Mouse (Mus musculus) induced T-regulatory cell, adult 2 months (primary cell): ENCODE data around the gene Nwd2.

Experiments
- DNase-seq: peaks from one replicate; pipeline ENCODE4 v3.0.0-alpha.2; 2012; ENCODE audit warnings: low read depth

The Nwd2 gene

DNA sequence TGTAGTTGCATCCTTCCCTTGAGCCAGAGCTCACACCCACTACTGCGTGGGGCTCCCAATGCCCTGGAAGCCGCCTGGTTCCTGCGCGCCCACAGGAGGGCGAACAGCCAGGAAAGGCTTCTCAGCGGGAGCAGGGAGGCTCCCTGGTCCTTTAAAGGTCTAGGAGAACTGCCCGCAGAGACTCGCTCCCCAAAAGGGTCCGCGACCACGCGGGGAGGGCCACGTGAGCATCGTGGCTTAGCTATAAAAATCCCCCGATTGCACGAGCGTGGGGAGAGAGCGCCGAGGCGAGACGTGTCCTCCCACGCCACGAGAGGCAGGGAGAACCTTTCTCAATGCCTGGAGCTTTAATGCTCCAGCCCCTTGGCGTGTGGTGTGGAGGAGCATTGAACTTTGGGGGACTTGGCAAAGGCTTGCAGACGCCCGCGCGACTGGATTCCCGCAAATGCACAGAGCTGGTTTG lies at the start of gene Nwd2:
TSS of gene Nwd2 (plus strand) at position 33 of the 463 bp plus-strand sequence.
- no peak for DNase-seq

DNA sequence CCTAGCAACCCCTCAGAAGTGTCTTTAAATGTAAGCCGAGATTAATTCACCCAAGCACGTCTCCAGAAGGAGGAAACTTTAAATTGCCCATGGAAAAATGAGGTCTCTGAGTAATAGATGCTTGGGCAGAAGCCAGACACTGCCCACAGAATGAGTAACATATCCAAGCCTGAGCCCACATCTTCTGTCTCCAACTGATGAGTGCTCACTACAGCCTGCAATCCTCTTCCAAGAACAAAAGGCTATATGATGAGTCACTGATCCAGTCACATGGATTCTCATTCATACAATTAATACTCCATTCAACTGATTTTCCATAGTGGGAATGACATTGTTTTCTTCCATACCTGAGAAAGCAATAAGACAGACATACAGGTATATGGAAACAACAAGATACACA lies 41.5 kb upstream of the Nwd2 start:
- no peak for DNase-seq

DNA sequence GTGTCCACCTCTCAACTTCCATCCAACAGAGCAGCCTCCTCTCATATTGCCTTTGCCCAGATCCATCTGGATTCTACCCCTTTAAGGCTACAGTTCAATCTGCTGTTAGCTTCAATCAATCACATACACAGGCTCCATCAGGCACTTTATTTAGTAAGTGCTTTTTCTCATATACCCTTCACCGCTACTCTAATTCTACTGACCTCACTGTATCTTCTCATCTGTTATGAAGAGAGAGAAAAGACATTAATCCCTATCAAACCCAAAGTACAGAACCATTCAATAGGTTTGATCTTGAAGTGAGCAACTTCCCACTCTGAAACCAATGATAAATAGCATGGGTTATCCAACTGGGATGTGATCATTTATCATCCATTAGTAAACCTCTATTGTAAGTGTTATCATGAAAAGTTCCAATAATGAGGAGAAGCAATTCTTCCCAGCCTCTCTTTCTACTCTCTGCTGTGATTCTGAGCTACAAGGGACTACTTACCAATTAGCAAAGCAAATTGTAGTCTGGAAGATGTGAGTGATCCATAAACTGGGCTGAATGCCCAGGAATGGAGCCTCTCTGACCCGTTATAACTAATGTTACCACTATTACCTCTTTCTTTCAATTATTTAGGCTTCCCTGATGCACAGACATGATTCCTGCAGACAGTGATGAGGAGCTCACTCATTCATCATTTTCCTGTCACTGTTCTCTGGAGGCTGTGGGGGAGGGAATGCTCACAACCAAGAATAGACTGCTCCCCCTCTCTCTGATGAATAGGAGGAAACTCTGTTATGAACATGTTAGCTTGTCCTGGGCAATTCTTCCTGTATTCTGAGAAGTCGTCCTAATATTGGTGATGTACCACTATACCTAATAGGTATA lies 31.9 kb upstream of the Nwd2 start:
- no peak for DNase-seq

DNA sequence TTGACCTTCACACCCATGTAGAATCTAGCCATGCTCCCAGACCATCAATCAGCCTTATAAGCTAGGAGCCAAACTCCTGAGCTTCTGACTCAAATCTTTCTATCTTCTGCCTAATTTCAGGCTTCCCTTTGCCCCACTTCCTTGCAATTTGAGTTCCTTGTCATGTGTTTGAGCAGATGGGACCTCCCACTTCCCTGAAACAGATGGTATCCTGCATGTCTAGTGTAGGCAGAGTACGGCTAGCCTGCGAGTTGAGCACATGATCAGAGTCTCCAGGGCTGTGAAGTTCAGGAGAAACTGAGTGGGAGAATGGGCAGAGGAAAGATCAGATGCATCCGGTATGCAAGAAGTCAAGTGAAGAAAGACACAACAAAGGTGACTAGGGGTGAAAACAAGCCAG lies 24.8 kb upstream of the Nwd2 start:
- DNase-seq, result no peak

DNA sequence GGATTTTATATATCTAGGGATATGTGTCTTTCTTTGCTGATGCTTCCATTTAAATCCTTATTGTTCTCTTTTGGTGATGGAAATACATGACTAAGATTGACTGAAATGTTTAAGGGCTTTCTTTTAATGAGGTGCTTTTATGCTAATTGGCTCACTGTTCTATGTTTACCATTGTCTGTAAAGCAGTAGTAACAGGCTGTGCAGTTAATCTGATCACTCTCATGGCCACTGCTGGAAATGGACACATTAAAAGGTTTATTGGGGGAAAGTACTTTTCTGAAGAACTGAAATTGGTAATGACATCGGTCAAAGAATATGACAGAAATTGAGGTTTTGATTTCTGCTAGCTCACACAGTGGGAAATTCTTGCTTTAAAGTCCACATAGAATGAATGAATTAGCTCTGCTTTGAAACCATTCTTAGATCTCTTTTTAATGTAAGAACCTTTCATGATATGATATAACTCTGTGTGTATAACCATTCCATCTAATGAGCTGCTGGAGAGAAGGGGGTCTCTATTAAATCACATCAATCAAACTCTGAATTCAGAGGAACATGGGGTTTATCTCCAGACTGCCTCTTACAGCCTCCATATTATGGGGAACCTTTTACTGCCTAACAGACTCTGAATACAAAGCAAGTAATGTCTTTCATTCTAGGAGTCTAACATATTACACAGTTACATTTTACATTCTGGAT lies 20.9 kb upstream of the Nwd2 start:
- no peak for DNase-seq

DNA sequence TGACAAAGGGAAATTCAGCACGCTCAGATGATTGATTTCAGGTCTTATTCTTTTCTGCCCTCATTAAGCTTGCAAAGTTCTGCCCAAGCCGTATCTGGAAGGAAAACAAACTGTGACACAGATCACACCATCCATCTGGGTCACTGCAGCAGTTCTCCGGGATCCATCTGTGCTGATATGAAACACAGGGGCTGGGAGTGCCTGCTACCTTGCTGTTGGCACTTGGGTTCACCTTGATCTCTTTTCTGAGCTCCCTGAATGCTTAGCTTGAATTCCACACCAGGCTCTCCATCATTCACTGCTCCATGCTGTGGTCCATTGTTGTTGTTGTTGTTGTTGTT lies 20.4 kb upstream of the Nwd2 start:
- no peak for DNase-seq

DNA sequence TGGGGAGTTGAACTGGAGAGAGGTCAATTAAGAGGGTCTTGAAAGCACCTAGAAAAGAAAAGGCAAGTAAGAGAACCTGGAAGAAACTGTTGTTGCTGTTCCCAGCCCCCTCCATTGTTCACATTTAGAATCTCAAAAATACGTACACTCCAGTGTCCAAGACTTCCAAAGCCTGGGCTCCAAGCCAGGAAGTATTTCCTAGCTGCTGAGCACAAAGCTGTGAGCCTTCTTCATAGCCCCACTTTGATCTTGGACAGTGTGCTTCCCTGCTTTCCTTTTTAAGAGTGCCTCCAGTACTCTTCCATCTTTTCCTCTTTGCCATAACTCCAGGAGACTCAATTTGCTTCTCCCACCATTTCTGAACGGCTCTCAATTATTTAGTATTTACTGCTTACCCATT lies 14.3 kb upstream of the Nwd2 start:
- no peak for DNase-seq

DNA sequence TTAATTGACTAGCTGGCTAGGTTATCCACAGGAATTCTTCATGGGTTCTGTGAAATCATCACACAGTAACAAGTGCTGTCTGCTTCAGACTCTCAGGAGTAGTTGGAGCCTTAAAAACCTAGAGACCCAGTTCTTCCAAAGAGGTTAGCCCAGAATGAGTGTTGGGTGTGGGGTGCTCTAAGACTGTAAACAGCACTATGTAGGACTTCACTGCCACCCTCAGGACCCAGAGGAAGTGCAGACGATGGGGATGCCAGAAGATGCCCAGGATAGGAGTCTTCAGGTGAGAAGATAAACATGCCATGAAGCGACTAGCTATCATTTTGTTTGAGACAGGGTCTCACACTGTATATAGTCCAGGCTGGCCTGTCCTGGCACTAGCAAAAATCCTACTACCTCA lies 715 bp upstream of the Nwd2 start:
- no peak for DNase-seq

DNA sequence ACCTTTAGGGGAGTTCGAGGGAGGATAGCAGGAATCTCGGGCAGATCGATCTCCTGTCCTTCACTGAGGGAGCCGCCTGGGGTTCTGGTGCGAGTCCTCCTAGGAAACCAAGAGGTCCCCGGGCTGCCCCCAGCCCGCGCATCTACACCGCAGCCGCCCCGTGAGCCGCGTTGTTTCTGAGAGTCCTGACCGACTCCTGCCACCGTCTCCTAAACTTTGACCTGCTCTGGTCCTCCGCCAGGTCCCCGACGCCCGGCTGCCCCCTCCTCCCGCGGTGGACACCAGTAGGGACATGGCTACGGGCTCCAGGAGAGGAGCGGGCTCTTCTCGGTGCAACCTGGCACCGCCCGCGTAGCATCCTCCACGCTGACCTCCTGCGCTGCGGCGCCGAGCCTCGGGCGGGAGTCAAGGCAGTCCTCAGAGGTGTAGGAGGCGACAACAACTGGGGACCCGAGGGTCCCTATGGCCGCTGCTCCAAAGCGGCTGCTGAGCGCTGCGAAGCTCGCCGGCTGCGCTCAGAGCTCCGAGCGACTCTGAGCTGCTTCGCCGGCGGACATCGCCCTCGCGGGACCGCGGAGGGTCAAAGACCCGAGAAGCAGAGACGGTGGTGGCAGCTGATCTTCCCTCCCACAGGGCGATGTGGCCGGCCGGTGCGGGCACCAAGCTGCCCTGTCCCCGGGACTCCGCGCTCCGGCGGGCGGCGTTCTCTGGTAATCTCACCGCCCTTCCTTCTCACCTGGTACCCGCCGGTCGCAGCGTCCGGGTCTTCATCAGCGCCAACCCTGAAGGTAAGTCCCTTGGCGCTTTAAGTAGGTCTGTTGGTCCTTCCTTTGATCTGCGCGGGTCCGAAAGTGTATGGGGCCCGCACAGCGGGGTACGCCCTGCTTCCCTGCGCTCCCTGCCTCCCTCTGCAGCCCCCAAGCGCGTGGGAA lies 897 bp downstream of the Nwd2 start:
- DNase-seq, result no peak

DNA sequence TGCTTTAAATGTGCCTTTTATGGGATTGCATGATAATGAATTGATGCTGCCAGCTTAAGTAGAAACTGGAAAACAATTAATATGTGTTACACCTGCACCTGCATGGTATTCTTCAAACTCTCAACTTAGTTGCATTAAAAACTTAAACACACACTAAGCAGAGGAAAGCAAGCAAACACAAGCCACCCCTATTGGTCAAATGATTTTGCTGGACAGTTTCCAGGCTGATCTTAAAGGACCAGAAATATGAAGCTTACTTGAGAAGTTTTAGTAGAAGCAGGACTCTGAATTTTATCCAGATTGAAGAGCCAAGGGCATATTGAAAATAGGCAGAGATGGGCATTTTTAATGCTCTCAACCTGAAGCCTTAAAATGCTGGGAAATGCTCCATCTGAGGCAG lies 2.9 kb downstream of the Nwd2 start:
- DNase-seq, result no peak

DNA sequence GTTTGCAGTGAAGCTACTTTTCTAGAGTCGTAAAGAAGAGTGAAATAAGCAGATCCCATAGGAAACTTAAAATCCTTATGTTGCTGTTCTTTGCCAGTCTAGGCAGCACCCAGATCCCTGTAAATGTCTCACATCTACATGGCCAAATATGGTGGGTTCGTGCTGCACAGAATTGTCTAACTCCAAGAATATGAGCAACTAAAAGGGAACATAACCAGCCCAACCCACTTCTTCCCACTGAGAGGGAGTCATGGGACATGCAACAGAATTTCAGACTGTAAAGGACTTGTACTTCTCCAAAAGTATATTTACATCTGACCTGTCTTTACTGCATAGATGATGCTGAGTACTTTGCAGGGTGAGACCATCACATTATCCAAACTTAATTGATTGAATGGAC lies 3.8 kb downstream of the Nwd2 start:
- DNase-seq, result no peak

DNA sequence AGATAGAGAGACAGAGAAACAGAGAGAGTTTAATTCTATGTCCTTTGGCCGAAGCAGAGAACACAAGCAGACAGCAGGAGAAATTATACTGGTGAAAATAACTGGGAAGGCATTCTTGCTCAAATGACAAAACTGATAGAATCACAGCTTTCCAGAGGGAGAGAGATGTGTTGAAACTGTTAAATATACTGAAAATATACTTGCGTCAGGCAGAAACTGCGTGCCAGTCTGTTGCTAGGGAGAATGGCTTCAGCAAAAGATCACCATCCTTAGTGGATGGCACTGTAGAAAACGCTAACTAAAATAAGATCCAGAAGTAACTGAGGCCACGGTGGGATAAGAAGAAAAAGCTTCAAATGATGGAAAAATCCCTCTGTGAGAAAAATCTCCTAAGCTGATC lies 18.0 kb downstream of the Nwd2 start:
- no peak for DNase-seq

DNA sequence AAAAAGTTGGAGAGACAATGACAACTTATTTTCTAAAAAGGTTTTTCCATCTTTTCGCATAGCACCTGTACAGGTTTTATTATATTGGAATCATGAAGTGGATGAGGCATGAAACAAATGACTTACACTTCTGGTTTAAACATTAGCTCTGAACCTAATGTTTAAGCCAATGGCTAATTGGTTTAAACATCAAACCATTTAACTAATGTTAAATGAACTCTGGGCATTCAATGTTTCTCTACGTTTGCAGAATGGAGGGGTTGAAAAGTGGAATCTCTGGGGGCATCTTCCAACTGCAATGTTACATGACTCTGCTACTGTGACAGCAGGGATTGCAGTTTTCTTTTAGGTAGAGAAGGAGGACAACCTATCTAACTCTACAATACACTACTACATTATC lies 27.0 kb downstream of the Nwd2 start:
- no peak for DNase-seq

DNA sequence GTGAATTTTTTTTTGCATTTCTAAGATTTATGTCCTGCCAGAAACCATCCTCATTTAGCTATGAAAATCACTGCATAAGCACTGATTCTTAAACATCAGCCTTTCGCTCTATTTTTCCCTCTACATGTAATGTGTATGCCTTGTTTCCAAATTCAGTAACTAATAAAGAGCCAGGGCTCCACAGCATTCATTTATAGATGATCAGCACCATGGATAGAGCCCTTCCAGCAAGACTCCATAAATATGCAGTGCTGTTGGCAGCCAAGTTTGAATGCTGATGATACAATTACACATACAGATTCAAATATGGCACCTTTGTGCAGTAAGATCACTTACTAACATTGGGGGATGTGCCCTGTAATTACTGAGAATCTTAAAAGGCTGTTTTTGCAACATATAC lies 40.2 kb downstream of the Nwd2 start:
- no peak for DNase-seq

DNA sequence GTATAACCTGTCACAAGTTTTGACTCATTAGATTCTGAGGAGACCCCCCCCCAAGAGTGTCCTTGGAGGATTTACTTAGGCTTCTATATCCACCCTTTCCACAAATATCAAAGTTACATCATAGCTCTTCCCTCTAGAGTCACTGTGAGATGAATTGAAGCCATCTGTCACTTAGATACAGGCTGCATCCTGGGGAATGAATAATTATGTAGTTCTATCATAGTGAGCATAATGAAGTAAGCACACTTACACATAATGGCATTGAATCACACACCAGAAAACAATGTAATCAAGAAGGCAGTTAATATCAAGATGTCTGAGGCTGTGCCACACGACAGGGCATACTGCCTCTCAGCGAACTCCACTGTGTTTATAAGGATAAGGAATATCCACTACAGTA lies 47.9 kb downstream of the Nwd2 start:
- no peak for DNase-seq

DNA sequence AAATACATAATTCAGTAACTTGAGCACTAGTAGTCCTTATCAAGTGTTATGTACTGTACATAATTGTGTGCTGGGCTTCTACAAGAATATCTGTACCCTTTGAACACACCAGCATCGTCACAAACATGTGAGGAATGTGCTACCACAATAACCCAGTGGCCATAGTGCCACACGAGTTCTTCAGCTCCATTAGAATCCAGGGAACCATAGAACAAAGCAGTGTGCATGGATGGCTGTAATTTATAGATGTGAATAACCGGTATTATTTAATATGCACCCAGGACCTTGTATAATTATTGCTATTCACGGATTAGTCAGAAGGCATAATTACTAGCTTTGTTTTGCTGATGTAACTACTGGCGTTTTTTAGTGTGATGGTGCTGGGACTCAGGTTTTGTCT lies 48.3 kb downstream of the Nwd2 start:
- no peak for DNase-seq

DNA sequence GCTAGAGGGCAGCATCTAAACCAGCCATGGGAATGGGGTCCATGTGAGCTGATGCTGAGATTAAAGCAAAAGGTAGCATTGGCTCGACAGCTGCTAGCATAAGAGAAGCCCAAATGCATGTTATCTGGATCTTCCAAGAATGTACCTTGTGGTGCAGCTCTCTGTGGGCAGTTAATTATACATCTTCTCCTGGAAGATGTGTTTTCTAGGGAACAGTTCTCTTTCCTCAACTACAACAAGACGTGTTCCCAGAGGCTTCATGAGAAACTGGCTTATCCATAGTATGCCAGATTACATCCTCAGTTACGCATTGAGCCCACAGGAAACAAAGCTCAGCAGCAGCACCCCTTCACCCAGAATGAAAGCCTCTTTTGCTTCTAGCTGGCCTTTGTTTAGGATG lies 80.1 kb downstream of the Nwd2 start:
- DNase-seq, result no peak

DNA sequence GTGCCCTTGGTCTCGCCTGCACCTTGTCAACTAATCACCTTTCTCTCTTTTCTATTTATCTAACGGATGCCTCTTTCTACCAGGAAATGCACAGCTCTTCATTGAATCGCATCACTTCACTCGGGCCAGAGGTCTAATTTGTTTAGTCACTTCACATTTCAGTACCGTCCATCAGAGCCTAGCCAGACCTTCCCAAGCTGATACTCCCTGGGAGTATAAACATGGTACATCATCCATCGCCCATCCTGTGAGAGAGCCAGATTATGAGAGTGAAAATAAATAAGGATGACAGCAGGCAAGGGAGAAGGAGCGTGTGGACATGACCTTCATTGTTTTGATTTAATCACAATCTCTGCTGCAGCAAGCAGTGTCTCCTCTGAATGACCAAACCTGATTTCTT lies 86.6 kb downstream of the Nwd2 start:
- no peak for DNase-seq

DNA sequence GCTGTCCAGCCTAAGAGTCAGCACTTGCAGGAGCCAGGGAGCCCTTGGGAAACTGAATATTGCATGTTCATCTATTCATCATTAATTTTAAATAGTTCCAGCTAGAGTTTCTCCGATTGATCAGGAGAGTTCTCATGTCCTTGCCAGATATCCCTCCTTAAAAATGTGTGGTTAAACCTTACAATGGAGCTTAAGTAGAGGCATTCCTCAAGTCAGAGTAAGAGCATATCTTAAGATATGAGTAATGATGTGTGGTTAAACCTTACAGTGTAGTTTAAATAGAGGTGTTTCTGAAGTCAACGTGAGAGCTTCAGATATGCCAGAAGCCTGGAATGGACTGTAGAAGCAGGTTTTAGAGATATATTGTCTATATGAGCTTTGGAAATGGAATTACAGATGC lies 94.5 kb downstream of the Nwd2 start:
- DNase-seq, result no peak

DNA sequence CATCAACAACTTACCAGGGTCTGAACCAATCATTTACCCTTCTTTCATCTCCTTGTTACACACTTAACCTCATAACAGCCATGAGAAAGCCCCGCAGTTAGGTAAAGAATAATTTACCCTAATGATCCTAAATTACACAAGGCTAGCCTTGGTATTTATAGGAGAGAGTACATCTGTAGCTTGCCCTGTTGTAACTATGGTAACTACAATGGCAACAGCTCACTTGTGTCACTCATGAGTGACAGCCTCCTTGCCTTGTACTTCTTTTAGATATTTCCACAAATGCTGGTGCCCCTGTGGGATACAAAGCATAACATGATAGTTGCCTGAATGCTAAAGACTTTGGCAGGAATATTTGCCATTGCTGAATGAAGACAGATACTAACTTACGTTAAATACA lies 99.4 kb downstream of the Nwd2 start:
- DNase-seq, result no peak

DNA sequence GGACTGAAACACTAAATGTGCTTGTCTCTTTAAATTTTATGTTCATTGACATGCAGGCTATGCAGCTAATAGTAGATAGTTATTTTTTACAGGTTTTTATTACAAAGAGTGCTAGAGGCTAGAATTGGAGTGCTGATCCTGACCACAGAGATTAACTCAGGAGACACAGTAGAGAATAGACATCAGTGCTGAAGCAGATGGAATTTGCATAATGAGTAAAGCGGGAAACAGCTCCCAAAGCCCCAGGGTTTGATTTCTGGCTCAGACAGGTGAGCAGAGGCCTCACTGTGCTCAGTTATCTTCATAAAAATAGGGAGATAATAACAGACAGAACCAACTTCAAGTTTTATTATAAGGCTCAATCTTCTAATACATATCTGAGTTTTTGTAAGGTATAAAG lies 99.9 kb downstream of the Nwd2 start:
- no peak for DNase-seq

DNA sequence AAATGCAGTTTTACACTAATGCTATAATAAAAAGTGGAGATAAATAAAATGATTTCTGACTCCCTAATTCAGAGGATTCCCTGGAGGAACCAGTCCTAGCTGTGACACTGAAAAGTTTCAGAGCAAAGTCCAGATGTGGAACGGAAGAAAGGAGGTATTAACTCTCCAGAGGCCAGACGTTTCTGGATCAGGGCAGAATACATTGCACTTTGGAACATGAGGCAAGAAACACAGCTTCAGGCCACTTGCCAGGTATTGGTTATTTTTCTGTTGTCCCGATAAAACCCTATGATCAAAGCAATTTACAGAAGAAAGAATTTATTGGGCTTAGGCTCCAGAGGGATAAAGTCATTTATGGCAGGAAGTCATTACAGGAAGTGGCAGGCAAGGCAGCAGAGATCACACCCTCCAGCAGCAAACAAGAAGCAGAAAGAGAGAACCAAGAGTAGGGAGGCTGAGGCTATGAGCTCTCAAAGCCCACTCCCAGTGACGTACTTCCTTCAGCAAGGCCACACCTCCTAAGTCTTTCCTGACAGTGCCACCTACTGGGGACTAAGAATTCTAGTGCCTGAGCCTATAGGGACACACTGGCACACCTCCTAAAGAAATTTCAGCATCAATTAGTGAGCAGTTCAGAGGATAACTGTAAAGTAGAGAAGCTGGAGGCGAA lies 106.3 kb downstream of the Nwd2 start:
- DNase-seq, result no peak
